Mouse (Mus musculus) left cerebral cortex, postnatal 25 days (tissue): Measurements from ENCODE around the gene Snap91. TPM values are rescaled to one million over a fixed set of nuclear protein-coding genes. Genes with fewer than 3 reads are reported as not detected.
A peak's percentile ranks its signal among the peaks of the same experiment; 100 is the strongest.

Experiments
- DNase-seq, 2 experiments: peaks; one replicate each; pipeline ENCODE4 v3.0.0; 2022; ENCODE audit warnings: low spot score in 2 of 2, mixed read lengths in 1 of 2
- intact Hi-C: fragments of 180-260 bp; cut with DNase I; formaldehyde crosslinking; loops from one replicate; pipeline ENCODE4 v1.15.1; 2025
- total RNA-seq, 2 experiments: library from RNA; stranded (reverse); gene quantifications; 2 replicates each; pipeline ENCODE4 v1.2.3; 2021

The Snap91 gene
- 100 to 1,000 TPM; 399 to 404 TPM for total RNA-seq

DNA sequence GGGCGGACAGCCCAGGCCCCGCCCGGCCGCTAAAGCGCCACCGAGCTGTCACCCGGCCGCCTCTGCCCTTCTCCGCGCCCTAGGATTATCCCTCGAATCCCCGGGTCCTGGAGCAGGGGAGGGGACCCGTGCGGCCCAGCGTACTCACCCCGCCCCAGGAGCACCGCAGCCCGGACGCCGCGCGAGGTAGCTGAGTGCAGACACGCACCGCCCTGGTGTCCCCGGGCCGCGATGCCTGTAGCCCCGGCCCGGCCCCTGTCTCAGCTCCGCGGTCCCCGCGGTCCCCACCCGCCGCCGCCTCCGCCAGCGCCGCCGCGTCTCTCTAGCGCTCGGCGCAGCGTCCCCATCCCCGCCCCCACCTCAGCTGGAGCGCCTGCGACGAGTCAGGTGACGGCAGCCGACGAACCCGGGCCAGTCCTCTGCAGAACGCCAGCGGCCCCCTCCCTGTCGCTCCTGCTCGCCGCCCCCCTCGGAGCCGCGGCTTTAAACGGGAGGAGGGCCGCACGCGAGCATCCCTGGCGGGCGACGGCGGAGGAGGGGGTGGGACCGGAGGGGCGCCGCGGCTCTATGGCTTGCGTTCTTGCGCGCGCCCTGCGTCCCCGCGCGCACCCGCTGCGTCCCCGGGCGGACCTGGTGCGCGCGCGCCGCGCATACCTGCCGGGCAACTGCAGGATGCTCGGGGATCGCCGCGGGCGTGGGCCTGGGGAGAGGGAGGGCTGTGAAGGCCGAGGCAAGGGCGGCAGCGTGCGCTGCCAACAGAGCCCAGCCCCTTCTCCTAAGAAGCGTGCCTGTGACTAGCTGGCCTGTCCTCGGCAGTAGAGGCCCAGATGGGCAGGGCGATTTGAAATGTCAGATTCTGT lies at the start of gene Snap91:
Gene Snap91, minus strand, starts transcription at position 542 of the 860 bp plus-strand sequence.
- intact Hi-C loops, result loop anchor here (1.0 kb wide), 2 partner anchors 120 to 135 kb away; partner anchors contain the start of gene Ripply2
- DNase-seq, result peak; percentile 89 to 94

DNA sequence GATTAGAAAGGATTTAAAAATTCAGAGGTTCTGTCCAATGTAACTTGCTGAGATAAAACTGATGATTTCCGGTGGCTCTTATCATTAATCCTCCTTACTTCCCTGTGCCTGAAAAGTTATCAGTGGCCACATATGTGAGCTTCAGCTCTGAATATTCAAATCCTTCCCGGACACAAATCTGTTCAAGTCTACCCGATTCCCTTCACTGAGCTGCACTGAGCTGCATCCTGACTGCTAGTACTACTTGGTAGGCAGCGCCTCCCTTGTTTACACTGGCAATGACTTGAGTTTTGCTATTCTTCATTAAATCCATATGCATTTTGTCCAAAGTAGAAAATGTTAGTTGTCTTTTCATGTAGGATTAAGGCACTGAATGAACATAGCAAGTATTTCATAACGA lies 46.1 kb upstream of the Snap91 start:
- intact Hi-C loops, result no loop called here
- DNase-seq, result no peak

DNA sequence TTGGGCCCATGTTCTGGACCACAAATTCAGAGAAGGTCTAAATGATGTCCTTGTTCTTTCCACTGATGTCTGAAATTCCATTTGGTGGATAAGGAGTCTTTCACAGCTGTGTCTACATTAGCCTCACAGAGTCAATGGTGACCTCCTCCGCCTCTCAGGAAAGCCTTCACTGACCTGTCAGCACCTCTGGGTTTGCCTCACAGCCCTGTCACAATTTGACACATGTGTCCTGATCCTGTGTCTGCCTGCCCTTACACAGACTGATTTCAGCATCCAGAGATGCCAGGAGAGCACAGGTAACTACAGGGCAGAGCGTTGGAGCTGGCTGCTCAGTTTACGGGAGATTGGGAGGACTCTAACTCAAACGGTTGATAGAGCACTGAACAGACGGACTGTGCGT lies 45.2 kb upstream of the Snap91 start:
- intact Hi-C loops, result no loop called here
- DNase-seq, result no peak

DNA sequence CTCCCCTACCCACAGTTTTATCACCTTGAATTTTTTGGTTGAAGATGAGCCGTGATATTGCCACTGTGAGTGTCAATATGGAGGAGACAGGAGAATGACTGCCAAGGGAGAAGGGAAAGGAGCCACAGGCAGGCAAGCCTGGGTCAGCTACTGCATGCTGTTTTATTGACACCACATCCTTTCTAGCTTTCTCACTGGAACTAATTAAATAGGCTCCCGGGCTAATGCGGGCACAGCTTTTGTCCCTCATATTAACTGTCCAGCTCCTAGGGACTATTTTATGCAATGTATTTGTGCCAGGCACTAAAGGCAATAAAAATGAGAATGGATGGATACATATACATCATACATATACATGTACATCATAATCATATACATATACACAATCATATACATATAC lies 42.0 kb upstream of the Snap91 start:
- intact Hi-C loops, result no loop called here
- no peak for DNase-seq

DNA sequence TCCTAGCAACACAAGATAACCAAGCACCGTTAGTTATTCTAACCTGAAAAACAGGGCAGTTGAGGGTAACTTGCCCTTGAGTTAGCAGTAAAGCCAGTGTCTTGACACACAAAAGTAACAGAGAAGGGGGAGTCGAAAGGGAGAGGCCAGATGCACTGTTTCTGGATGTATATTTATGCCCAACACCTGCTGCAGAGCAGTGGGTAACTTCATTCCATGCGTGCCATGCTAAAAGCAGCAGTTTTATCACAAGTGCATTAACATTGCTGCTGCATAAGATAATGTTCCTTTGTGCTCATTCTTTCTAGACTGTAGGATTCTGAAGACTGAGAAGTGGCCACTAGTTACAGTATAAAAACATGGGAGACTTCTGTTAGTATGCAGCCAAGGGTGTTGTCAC lies 36.1 kb upstream of the Snap91 start:
- DNase-seq, result no peak
- intact Hi-C loops, result no loop called here

- DNase-seq, result no peak
- intact Hi-C loops, result no loop called here
These were observed 19.2 kb upstream of the Snap91 start for GRCm38 (mm10) chr9:86899502-86900199.

DNA sequence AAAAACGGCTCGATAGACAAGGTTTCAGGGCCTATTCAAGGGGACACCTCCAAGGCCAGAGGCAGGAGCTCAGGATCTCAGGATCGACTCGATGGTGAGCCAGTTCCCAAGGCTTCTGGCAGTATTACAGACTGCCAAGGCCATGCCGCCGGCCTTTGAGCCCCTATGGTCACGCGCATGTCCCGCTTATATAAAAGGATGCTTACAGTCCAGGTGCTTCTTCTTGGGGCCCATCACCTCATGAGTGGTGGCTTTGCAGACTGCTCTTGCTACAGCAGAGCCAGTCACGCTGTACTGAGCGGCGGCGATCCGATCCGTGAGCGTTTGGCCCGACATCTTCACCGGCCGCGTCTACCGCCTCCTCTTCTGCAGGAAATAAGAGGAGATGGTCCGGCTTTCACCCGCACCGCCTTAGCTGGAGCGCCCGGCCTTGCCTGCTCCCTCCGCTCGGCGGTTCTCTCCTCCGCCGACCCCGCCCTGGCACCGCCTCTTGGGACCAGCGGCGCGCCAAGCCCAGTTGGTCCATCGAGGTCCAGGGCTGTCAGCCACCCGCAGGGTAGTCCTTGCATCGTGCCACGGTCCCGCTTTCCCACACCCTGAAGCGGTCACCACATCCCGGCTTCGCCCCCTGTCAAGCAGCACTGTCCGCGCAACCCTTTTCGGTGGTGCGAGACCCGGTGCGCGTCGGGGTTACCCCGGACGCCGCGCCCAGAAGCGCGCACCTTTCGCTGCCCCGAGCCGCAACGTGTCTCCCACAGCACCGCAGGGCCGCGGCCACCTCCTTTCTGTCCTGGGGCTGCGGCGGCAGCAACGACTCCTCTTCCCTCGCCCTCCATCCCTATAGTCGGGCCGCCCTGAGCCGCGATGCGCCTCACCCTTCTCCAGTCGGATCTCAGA lies 990 bp downstream of the Snap91 start:
- intact Hi-C loops, result loop anchor here (1.0 kb wide), 2 partner anchors 121 to 136 kb away; partner anchors contain the start of gene Ripply2
- DNase-seq, result peak; percentile 58 to 61

DNA sequence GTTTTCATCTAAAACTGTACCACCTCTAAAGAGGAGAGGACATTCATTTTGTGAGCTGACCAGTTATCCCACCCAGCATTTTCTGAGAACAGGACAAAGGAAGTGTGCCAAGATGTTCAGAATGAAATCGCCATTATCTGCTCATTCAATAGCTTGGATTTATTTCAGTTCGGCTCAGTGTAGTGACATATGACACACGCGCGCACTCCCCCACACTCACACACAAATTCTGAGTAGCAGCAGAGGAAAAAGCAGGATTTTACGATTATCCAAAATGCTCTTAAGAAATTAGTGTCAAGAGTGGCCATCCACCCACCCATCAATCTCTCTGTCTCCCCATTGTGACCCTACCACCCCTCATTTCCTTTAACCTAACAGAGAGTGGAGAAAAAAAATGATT lies 1.7 kb downstream of the Snap91 start:
- peak in 1 of 2 experiments; percentile 33 for DNase-seq
- intact Hi-C loops, result no loop called here

- DNase-seq, result no peak
- intact Hi-C loops, result no loop called here
These were observed 6.8 kb downstream of the Snap91 start for GRCm38 (mm10) chr9:86873681-86874080.

DNA sequence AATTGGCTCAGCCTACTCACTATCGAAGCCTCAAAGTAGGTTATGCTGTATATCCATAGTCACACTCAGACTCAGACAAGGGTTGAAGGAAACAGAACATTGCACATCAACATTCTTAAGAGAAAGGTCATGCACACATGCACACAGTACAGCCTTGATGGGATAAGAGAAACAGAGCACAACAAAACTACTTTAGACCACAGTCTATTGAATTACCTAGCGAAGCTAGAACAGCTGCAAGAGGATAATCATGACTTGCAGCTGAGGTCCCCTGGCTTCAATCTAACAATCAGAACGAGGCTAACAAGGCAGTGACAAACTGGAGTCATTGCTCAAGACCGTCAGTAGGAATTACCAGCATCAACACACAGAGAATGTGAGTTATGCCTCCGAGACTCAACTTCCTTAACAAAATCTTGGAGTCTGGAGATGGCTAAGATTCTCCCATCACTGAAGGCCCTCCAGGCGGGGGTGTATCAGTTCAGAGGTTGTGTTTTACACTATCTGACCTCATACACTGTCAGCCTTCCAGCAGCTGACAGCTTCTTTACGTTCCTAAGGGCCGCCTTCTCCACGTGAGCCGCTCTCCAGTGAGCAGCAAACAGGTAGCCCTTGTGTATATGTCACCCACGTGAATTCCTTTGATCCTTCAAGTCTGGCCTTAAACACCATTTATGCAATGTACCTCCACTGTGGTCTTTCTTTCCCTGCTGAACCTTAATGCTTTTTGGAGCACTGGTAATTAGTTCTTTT lies 10.7 kb downstream of the Snap91 start:
- no peak for DNase-seq
- intact Hi-C loops, result no loop called here

- peak in 1 of 2 experiments; percentile 82 for DNase-seq
- intact Hi-C loops, result no loop called here
These were observed 22.4 kb downstream of the Snap91 start for GRCm38 (mm10) chr9:86858101-86858500.

GRCm38 (mm10) chr9:86857626-86858025 lies 22.8 kb downstream of the Snap91 start:
- intact Hi-C loops, result no loop called here
- peak in 1 of 2 experiments; percentile 57 for DNase-seq

DNA sequence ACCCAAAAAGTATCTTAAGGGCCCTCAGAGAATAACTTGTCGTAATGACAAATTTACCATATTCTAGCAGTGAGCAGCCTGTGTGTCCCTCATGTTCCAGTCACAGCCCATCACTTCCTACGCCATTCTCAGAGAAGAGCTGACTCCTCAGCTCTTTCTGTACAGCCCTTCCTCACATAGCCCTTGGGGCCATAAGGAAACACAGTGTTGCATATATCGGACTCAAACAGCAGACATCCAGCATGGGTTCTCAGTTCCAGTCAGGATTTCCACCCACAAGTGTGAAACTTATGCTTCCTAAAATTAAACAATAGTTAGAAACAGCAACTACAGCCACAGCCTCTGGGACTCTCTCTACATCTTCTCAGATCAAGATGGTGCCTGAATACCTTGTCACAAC lies 27.6 kb downstream of the Snap91 start:
- DNase-seq, result peak in 1 of 2 experiments; percentile 80

GRCm38 (mm10) chr9:86851689-86852088 lies 28.8 kb downstream of the Snap91 start:
- no peak for DNase-seq
- intact Hi-C loops, result no loop called here

More for the DNA sequence above, 27.6 kb downstream of the Snap91 start:
- intact Hi-C loops, result no loop called here

GRCm38 (mm10) chr9:86850452-86851207 lies 29.8 kb downstream of the Snap91 start:
- intact Hi-C loops, result no loop called here
- DNase-seq, result no peak

GRCm38 (mm10) chr9:86843747-86844353 lies 36.6 kb downstream of the Snap91 start:
- intact Hi-C loops, result no loop called here
- no peak for DNase-seq

- intact Hi-C loops, result no loop called here
- DNase-seq, result peak in 1 of 2 experiments; percentile 83
These were observed 50.7 kb downstream of the Snap91 start for GRCm38 (mm10) chr9:86829792-86830191.

- intact Hi-C loops, result no loop called here
- DNase-seq, result no peak
These were observed 51.4 kb downstream of the Snap91 start for GRCm38 (mm10) chr9:86829034-86829433.
